Mouse (Mus musculus) ES-Bruce4 (cell line): ENCODE data around the gene Bpifb6. TPM values are rescaled to one million over a fixed set of nuclear protein-coding genes. Genes with fewer than 3 reads are reported as not detected.

Experiments used
- H3K27ac ChIP-seq: 2 replicates; pipeline ENCODE4 v1.5.1; 2012; ENCODE audit warnings: low read length, inconsistent platforms; ENCODE audit not compliant: insufficient read depth
- H3K27me3 ChIP-seq: 2 replicates; pipeline ENCODE4 v1.6.1; 2012; ENCODE audit warnings: mild to moderate bottlenecking, low read length, inconsistent platforms; ENCODE audit not compliant: control insufficient read depth, poor library complexity, insufficient read depth, severe bottlenecking
- H3K36me3 ChIP-seq: 2 replicates; pipeline ENCODE4 v1.6.1; 2012; ENCODE audit warnings: inconsistent platforms, mild to moderate bottlenecking, low read length, moderate library complexity; ENCODE audit not compliant: control insufficient read depth, poor library complexity, insufficient read depth, severe bottlenecking
- H3K4me1 ChIP-seq: one replicate; pipeline ENCODE4 v1.8.1; 2011; ENCODE audit warnings: low read length; ENCODE audit not compliant: control insufficient read depth, insufficient read depth
- H3K4me3 ChIP-seq: 2 replicates; pipeline ENCODE4 v1.5.1; 2011; ENCODE audit warnings: low read depth, mild to moderate bottlenecking, low read length
- H3K9ac ChIP-seq: 2 replicates; pipeline ENCODE4 v1.6.1; 2012; ENCODE audit warnings: low read depth, mild to moderate bottlenecking, inconsistent platforms; ENCODE audit not compliant: poor library complexity, severe bottlenecking
- H3K9me3 ChIP-seq: replicated peaks from 2 replicates; pipeline ENCODE4 v1.6.1; 2012; ENCODE audit warnings: mild to moderate bottlenecking, low read length, inconsistent platforms; ENCODE audit not compliant: control insufficient read depth, poor library complexity, insufficient read depth, severe bottlenecking
- CTCF ChIP-seq: IDR thresholded peaks from one replicate; pipeline ENCODE4 v1.8.1; 2011; ENCODE audit warnings: low read depth, low read length
- EP300 ChIP-seq: IDR thresholded peaks from 2 replicates; pipeline ENCODE4 v1.6.1; 2011; ENCODE audit warnings: low read depth, low read length; ENCODE audit not compliant: insufficient read depth
- POLR2A ChIP-seq: IDR thresholded peaks from one replicate; pipeline ENCODE4 v1.8.1; 2011; ENCODE audit warnings: low read length; ENCODE audit not compliant: insufficient read depth
- polyA plus RNA-seq: library from polyadenylated mRNA; stranded (reverse); fragments of >200 nt; gene quantifications from 2 replicates; pipeline ENCODE4 v1.2.4, GENCODE M21; 2011; ENCODE audit warnings: low read depth; ENCODE audit not compliant: missing spikeins, insufficient read depth, insufficient read length

The Bpifb6 gene
- polyA plus RNA-seq, 1 experiment, result not detected

GRCm38 (mm10) chr2:153861960-153862359 lies 38.2 kb upstream of the Bpifb6 start:
- Histone ChIP-seq H3K9ac (no peak overlapping the region), H3K36me3 (no peaks in the 10 kb centered on the region), H3K9me3 (no peaks in the 10 kb centered on the region), H3K4me3 (no peak overlapping the region), H3K27me3 (no peaks in the 10 kb centered on the region), H3K4me1 (no peaks in the 10 kb centered on the region), H3K27ac (no peak overlapping the region)
- TF ChIP-seq POLR2A (no peak), CTCF (no peak), EP300 (no peak)

GRCm38 (mm10) chr2:153870984-153871383 lies 29.2 kb upstream of the Bpifb6 start, which contains the start of gene Sun5:
Gene Sun5 (minus strand): TSS chr2:153871084.
- Histone ChIP-seq H3K9ac (no peak within 1 kb of the TSS), H3K27ac (no peak within 1 kb of the TSS), H3K27me3 (no peaks in the 10 kb centered on the region), H3K4me3 (no peak within 1 kb of the TSS), H3K9me3 (no peaks in the 10 kb centered on the region), H3K4me1 (no peaks in the 10 kb centered on the region), H3K36me3 (no peaks in the 10 kb centered on the region)
- TF ChIP-seq EP300, result no peak
- TF ChIP-seq POLR2A, result no peak
- no peak for TF ChIP-seq CTCF

- Histone ChIP-seq H3K9me3 (no peaks in the 10 kb centered on the region), H3K4me3 (no peak within 1 kb of the TSS), H3K27ac (no peak within 1 kb of the TSS), H3K27me3 (no peaks in the 10 kb centered on the region), H3K4me1 (no peaks in the 10 kb centered on the region), H3K36me3 (no peaks in the 10 kb centered on the region), H3K9ac (no peak within 1 kb of the TSS)
- no peak for TF ChIP-seq POLR2A
- TF ChIP-seq CTCF, result no peak
Observed at GRCm38 (mm10) chr2:153874745-153875144, 25.4 kb upstream of the Bpifb6 start, which contains the start of gene Bpifb2. Gene Bpifb2 (plus strand): TSS chr2:153875045.

GRCm38 (mm10) chr2:153899111-153899510 lies 1.1 kb upstream of the Bpifb6 start:
- no peaks in the 10 kb centered on the region for H3K27me3 ChIP-seq
- no peak overlapping the region for H3K4me3 ChIP-seq
- no peaks in the 10 kb centered on the region for H3K4me1 ChIP-seq
- no peak overlapping the region for H3K9ac ChIP-seq
- TF ChIP-seq POLR2A (no peak), EP300 (no peak), CTCF (no peak)
- no peaks in the 10 kb centered on the region for H3K9me3 ChIP-seq
- no peaks in the 10 kb centered on the region for H3K36me3 ChIP-seq
- H3K27ac ChIP-seq, result no peak overlapping the region

GRCm38 (mm10) chr2:153902726-153903125 lies 2.5 kb downstream of the Bpifb6 start:
- no peak for TF ChIP-seq CTCF
- no peak for TF ChIP-seq POLR2A
- TF ChIP-seq EP300, result no peak

GRCm38 (mm10) chr2:153906626-153907025 lies 6.4 kb downstream of the Bpifb6 start:
- H3K36me3 ChIP-seq, result no peaks in the 10 kb centered on the region
- H3K4me1 ChIP-seq, result no peaks in the 10 kb centered on the region
- no peak for TF ChIP-seq POLR2A
- TF ChIP-seq CTCF, result no peak
- TF ChIP-seq EP300, result no peak
- no peak overlapping the region for H3K9ac ChIP-seq
- H3K27me3 ChIP-seq, result no peaks in the 10 kb centered on the region
- H3K4me3 ChIP-seq, result no peak overlapping the region
- H3K27ac ChIP-seq, result no peak overlapping the region
- H3K9me3 ChIP-seq, result no peaks in the 10 kb centered on the region

More at GRCm38 (mm10) chr2:153902726-153903125, 2.5 kb downstream of the Bpifb6 start:
- Histone ChIP-seq H3K9me3 (no peaks in the 10 kb centered on the region), H3K27me3 (no peaks in the 10 kb centered on the region), H3K4me1 (no peaks in the 10 kb centered on the region), H3K4me3 (no peak overlapping the region), H3K27ac (no peak overlapping the region), H3K36me3 (no peaks in the 10 kb centered on the region), H3K9ac (no peak overlapping the region)
